Mouse (Mus musculus): ENCODE measurements around the gene Hap1.

DNA sequence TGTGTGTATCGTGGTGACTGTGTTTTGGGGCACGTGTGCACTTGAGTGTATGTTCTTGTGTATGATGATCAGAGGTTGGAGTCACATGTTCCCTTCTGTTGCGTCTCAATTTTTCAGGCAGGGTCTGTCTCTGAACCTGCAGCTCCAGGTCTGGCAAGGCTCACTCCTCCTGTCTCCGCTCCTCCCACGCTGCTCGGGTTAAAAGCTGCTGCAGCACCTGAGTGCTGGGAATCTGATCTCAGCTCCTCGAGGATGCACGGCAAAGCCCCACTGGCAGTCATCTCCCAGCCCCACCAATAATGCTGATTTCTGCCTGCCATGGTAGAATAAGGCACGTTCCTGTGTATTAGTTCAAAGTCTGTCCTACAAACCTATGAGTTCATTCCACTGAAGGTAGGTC is 19.2 kb upstream of the Hap1 start:
- TF ChIP-seq CTCF (IDR thresholded peaks at IDR 0.05; ENCODE audit: control insufficient read depth, insufficient read depth, low read length): no peak
- TF ChIP-seq POLR2A (IDR thresholded peaks at IDR 0.05; ENCODE audit: borderline replicate concordance, control insufficient read depth, low read depth, low read length): no peak

All from bone marrow, adult 2 months (tissue).